Mouse (Mus musculus) limb, embryonic 10.5 days (tissue): ENCODE results near the gene Ank2. TPM values are rescaled to one million over a fixed set of nuclear protein-coding genes. Genes with fewer than 3 reads are reported as not detected.
"Not testable (repeated sequence)": the region's sequence is repeated elsewhere in the genome, so short reads cannot be mapped to it uniquely, and the experiment has no call there.

Experiments used
- DNase-seq: peaks from one replicate; pipeline ENCODE4 v3.0.0-alpha.2; 2017; ENCODE audit warnings: low spot score
- H3K27ac ChIP-seq: fragments of 300-500 bp; sonication (generic); 2 replicates; pipeline ENCODE4 v1.5.1; 2016; ENCODE audit warnings: mild to moderate bottlenecking
- H3K27me3 ChIP-seq: fragments of 300-500 bp; sonication (generic); 2 replicates; pipeline ENCODE4 v1.6.1; 2016; ENCODE audit warnings: low read depth, mild to moderate bottlenecking; ENCODE audit not compliant: poor library complexity, severe bottlenecking
- H3K36me3 ChIP-seq: fragments of 300-500 bp; sonication (generic); 2 replicates; pipeline ENCODE4 v1.6.1; 2016; ENCODE audit warnings: mild to moderate bottlenecking, moderate library complexity
- H3K4me1 ChIP-seq: fragments of 300-500 bp; sonication (generic); 2 replicates; pipeline ENCODE4 v1.6.1; 2016
- H3K4me3 ChIP-seq: fragments of 300-500 bp; sonication (generic); 2 replicates; pipeline ENCODE4 v1.5.1; 2016; ENCODE audit warnings: mild to moderate bottlenecking, moderate library complexity
- H3K9me3 ChIP-seq: fragments of 300-500 bp; sonication (generic); replicated peaks from 2 replicates; pipeline ENCODE4 v1.6.1; 2016; ENCODE audit warnings: mild to moderate bottlenecking
- WGBS: fragments of 180-500 bp; shearing (Covaris S2); methylation state at CpG from one replicate; pipeline ENCODE4 v1.1.7; 2016; 5-methylcytosine and 5-hydroxymethylcytosine counted together
- polyA plus RNA-seq: library from polyadenylated mRNA; unstranded; fragments of >200 nt; fragmentation: Nextera tagmentation; extraction: Ambion mirVana; gene quantifications from 2 replicates; pipeline ENCODE4 v1.2.1, GENCODE M21; 2016

Gene Ank2
- polyA plus RNA-seq, 1 experiment from 2014 or later, result 15.3 TPM

- WGBS, result 56% methylated on average over 5 of the region's 5 CpGs
- no peaks in the 10 kb centered on the region for H3K9me3 ChIP-seq
- no peak overlapping the region for H3K27ac ChIP-seq
- H3K27me3 ChIP-seq, result no peaks in the 10 kb centered on the region
- no peaks in the 10 kb centered on the region for H3K36me3 ChIP-seq
- DNase-seq, result no peak
- no peak overlapping the region for H3K4me3 ChIP-seq
- H3K4me1 ChIP-seq, result no peaks in the 10 kb centered on the region
These were observed 137.8 kb downstream of the Ank2 start for GRCm38 (mm10) chr3:127361384-127361783.

- no peaks in the 10 kb centered on the region for H3K36me3 ChIP-seq
- H3K9me3 ChIP-seq, result no peaks in the 10 kb centered on the region
- no peaks in the 10 kb centered on the region for H3K4me1 ChIP-seq
- H3K4me3 ChIP-seq, result no peak overlapping the region
- DNase-seq, result no peak
- 47% methylated on average over 5 of the region's 5 CpGs for WGBS
- H3K27me3 ChIP-seq, result no peaks in the 10 kb centered on the region
- no peak overlapping the region for H3K27ac ChIP-seq
These were observed 143.9 kb downstream of the Ank2 start for GRCm38 (mm10) chr3:127355252-127355651.

DNA sequence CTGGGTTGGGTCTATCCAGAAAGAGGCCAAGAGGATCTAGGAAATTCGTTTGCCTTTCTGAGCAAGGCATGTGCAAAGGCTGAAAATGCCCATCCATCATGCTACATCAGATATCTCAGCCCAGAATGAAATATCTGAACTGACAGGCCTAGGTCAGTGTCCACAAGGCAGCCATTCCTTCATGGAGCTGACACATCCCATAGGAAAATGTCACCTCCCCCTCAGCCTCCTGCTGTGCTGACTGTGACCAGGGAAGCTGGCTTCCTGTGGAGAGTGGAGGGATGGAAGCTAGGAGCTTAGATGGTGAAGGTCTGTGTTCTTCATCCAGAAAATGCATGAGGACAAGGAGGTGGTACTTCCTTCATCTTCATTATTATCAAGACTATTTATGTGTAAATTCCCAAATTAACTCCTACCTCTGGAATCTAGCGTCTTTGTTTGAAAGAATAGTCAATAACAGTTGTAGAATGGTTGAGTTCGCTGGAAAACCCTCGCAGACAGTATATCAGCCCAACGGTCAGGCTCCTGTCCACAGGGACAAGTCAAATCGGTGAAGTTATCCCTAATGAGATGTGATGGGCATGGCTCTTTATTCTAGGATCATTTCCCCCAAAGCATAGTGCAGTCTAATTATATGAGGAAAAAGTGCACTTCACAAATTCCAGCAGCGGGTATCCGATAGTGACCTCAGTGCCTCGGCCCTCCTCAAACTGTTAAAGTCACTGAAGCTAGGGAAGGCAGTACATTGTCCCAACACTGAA, 148.4 kb downstream of the Ank2 start:
- no peak overlapping the region for H3K4me3 ChIP-seq
- no peaks in the 10 kb centered on the region for H3K9me3 ChIP-seq
- WGBS, result 89% methylated on average over 9 of the region's 9 CpGs
- no peaks in the 10 kb centered on the region for H3K4me1 ChIP-seq
- no peaks in the 10 kb centered on the region for H3K36me3 ChIP-seq
- no peaks in the 10 kb centered on the region for H3K27me3 ChIP-seq
- H3K27ac ChIP-seq, result no peak overlapping the region
- DNase-seq, result no peak

DNA sequence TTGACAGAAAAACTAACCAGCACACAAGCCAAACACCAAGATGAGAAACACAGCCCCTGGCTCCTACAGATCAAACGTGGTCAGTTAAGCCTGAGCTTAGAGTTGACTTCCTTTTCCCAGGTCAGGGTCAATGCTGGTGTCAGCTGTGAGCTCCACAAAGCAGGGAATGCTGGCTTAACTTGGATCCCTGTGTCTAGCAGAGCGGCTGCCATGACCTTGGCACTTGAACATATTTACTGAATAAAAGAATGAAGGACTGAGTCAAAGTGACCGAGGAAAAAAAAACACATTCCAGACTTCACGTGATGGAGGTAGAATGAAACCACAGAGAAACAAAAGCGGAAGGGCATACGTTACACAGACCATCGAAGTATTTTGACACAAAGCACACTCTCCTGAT, 150.2 kb downstream of the Ank2 start:
- DNase-seq, result no peak
- no peaks in the 10 kb centered on the region for H3K9me3 ChIP-seq
- H3K36me3 ChIP-seq, result no peaks in the 10 kb centered on the region
- no peak overlapping the region for H3K27ac ChIP-seq
- no peak overlapping the region for H3K4me3 ChIP-seq
- no peaks in the 10 kb centered on the region for H3K4me1 ChIP-seq
- WGBS, result 83% methylated on average over 7 of the region's 7 CpGs
- H3K27me3 ChIP-seq, result no peaks in the 10 kb centered on the region

GRCm38 (mm10) chr3:127345860-127346459, 153.2 kb downstream of the Ank2 start:
- Histone ChIP-seq H3K4me3 (no peak overlapping the region), H3K9me3 (no peaks in the 10 kb centered on the region), H3K27ac (no peak overlapping the region), H3K4me1 (no peaks in the 10 kb centered on the region), H3K27me3 (no peaks in the 10 kb centered on the region), H3K36me3 (no peaks in the 10 kb centered on the region)
- no peak for DNase-seq
- 86% methylated on average over 8 of the region's 8 CpGs for WGBS

DNA sequence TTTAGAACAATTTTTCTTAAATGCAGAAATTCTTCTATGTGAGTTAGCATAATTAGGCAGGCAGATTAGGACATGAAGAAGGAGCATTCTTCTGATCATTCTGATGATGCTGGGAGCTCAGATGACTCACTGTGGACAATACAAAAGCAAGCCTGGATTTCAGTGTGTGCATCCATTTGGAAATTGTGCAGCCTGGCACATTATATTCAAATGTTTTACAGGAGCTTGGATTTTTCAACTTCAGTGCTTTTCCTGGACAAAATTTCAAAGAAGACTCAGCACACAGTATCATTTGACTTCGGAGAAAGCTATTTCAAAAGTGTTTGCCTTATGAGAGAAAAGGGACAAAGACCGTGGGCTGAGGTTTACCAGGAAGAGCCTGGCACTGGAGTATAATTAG, 157.8 kb downstream of the Ank2 start:
- no peak for DNase-seq
- Histone ChIP-seq H3K4me1 (no peaks in the 10 kb centered on the region), H3K36me3 (no peaks in the 10 kb centered on the region), H3K27ac (no peak overlapping the region), H3K4me3 (no peak overlapping the region), H3K27me3 (no peaks in the 10 kb centered on the region), H3K9me3 (no peaks in the 10 kb centered on the region)
- 92% methylated on average over 2 of the region's 2 CpGs for WGBS

GRCm38 (mm10) chr3:127334876-127335275, 164.3 kb downstream of the Ank2 start:
- Histone ChIP-seq H3K4me3 (no peak overlapping the region), H3K27ac (no peak overlapping the region)
- 95% methylated on average over 6 of the region's 6 CpGs for WGBS

DNA sequence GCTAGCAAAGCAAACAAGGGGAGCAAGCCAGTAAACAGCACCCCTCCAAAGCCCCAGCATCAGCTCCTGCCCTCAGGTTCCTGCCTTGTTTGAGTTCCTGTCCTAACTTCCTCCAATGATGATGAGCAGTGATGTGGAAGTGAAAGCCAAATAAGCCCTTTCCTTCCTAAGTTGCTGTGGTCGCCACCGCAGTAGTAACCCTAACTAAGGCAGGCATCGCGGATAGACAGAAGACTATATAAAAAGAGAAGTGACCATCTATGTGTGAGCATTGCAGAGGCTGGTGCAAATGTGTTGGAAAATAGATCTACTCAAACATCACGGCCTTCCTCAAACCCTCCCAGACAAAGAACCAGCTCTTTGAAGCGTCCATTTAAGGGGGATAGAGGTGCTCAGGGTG, 167.6 kb downstream of the Ank2 start:
- 92% methylated on average over 6 of the region's 6 CpGs for WGBS
- H3K27me3 ChIP-seq, result no peaks in the 10 kb centered on the region
- no peaks in the 10 kb centered on the region for H3K36me3 ChIP-seq

More at GRCm38 (mm10) chr3:127334876-127335275, 164.3 kb downstream of the Ank2 start:
- H3K9me3 ChIP-seq, result no peaks in the 10 kb centered on the region
- no peaks in the 10 kb centered on the region for H3K27me3 ChIP-seq
- H3K36me3 ChIP-seq, result no peaks in the 10 kb centered on the region
- no peaks in the 10 kb centered on the region for H3K4me1 ChIP-seq
- DNase-seq, result no peak

DNA sequence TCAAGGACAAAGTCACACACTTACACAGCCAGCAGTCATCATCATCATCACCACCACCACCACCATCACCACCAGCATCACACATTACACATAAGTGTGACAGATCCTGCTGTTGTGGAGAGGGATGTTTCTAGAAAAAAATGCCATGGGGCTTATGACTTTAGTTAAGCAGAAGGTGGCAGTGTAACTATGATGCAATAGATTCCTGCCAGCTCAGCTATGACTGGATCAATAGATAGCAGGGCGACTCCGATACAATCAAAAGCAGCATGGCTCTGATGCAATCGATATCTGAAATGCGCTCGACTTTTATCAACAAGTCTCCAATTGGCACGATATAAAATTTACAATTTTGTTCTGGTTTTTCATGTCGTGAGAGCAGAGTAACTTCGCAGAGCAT, 172.8 kb downstream of the Ank2 start:
- Histone ChIP-seq H3K9me3 (no peaks in the 10 kb centered on the region), H3K4me3 (no peak overlapping the region), H3K27me3 (no peaks in the 10 kb centered on the region), H3K27ac (no peak overlapping the region), H3K4me1 (no peaks in the 10 kb centered on the region), H3K36me3 (no peaks in the 10 kb centered on the region)
- DNase-seq, result no peak
- WGBS, result 90% methylated on average over 8 of the region's 8 CpGs

More for the DNA sequence above, 167.6 kb downstream of the Ank2 start:
- H3K4me3 ChIP-seq, result no peak overlapping the region
- no peak for DNase-seq
- H3K27ac ChIP-seq, result no peak overlapping the region
- H3K4me1 ChIP-seq, result no peaks in the 10 kb centered on the region
- H3K9me3 ChIP-seq, result no peaks in the 10 kb centered on the region

DNA sequence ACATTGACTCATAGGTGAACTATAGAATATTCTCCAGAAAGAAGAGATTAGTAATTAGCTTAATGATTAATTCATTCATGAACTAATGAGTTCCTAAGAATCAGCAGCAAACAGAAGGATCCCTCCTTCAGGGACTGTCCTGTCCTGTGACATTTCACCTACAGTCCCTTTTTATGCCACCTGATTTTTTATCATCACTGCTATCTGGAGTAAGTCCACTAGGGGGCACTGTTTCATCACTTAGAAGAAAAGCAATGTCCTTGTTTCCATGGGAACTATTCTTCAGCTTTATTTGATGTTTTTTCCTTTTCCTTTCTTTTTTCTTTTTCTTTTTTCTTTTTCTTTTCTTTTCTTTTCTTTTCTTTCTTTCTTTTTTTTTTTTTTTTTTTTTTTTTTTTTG, 176.3 kb downstream of the Ank2 start:
- Histone ChIP-seq H3K36me3 (no peaks in the 10 kb centered on the region), H3K27ac (no peak overlapping the region), H3K4me1 (no peaks in the 10 kb centered on the region), H3K4me3 (no peak overlapping the region), H3K27me3 (no peaks in the 10 kb centered on the region), H3K9me3 (no peaks in the 10 kb centered on the region)
- no peak for DNase-seq

DNA sequence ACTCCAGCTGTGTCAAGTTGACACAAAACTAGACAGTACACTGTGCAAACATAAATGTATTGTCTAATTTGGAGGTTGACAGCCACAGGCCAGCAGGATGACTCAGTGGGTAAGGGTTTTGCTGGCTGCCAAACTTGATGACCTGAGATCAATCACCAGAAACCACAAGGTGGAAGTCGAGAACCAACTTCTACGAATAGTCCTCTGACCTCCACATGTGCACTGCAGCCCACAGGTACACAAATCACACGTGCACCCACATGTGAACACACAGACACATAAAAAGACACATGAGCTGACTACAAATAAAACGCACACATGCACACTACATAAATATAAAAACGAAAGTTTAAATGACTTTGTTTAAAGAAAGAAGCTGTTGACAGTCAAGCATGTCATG, 177.5 kb downstream of the Ank2 start:
- Histone ChIP-seq H3K4me1 (no peaks in the 10 kb centered on the region), H3K9me3 (no peaks in the 10 kb centered on the region), H3K27me3 (no peaks in the 10 kb centered on the region), H3K36me3 (no peaks in the 10 kb centered on the region), H3K4me3 (no peak overlapping the region), H3K27ac (no peak overlapping the region)
- WGBS, result 77% methylated on average over 5 of the region's 5 CpGs
- no peak for DNase-seq

GRCm38 (mm10) chr3:127321031-127321430, 178.1 kb downstream of the Ank2 start:
- not testable (repeated sequence) for H3K9me3 ChIP-seq, H3K4me1 ChIP-seq, H3K36me3 ChIP-seq, H3K4me3 ChIP-seq, H3K27ac ChIP-seq, H3K27me3 ChIP-seq, DNase-seq
- WGBS, result 92% methylated on average over 5 of the region's 5 CpGs

DNA sequence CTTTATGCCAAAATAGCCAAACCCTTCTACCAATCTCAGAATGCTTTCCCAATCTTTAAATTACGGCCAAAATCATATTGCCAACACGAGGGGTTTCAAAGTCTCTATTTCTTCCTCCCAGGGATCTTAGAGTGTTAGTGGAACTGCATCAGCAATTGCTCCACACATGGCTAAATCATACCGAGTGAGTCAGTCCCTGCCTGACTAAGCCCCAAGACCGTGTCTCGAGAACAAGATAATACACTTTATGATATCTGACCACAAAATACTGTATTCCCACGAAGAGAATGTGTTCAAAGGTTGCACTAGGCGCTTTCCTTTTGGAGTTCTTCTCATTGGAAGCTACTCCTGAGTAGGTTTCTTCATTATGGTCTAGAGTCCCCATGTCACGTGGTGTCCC, 178.8 kb downstream of the Ank2 start:
- WGBS, result 86% methylated on average over 8 of the region's 8 CpGs

More for the DNA sequence above, 178.8 kb downstream of the Ank2 start:
- no peak for DNase-seq
- Histone ChIP-seq H3K27ac (no peak overlapping the region), H3K36me3 (no peaks in the 10 kb centered on the region), H3K4me1 (no peaks in the 10 kb centered on the region), H3K4me3 (no peak overlapping the region), H3K9me3 (no peaks in the 10 kb centered on the region), H3K27me3 (no peaks in the 10 kb centered on the region)
